Mouse (Mus musculus) right cerebral cortex, postnatal 10 days (tissue): ENCODE results near the gene Prss16.

Experiments
- DNase-seq, 2 experiments: peaks; one replicate each; pipeline ENCODE4 v3.0.0; 2021; ENCODE audit warnings: low spot score in 2 of 2

Prss16 gene

GRCm38 (mm10) chr13:22036149-22036956, 26.8 kb upstream of the Prss16 start:
- DNase-seq, result no peak

- peak; percentile 91 to 93 for DNase-seq
Observed at GRCm38 (mm10) chr13:22035267-22036148, 26.0 kb upstream of the Prss16 start, which contains the start of the genes Hist1h2ah and Hist1h2bk. Gene Hist1h2ah, minus strand, starts transcription at chr13:22035568. Gene Hist1h2bk, plus strand, starts transcription at chr13:22035870.

- no peak for DNase-seq
Observed at GRCm38 (mm10) chr13:22034443-22035266, 25.1 kb upstream of the Prss16 start.

GRCm38 (mm10) chr13:22033741-22034442, 24.4 kb upstream of the Prss16 start:
- DNase-seq, result no peak

- no peak for DNase-seq
Observed at GRCm38 (mm10) chr13:22030493-22030892, 21.0 kb upstream of the Prss16 start.

GRCm38 (mm10) chr13:22029928-22030327, 20.4 kb upstream of the Prss16 start:
- peak in 1 of 2 experiments; percentile 47 for DNase-seq

- peak; percentile 92 to 94 for DNase-seq
Observed at GRCm38 (mm10) chr13:22028673-22029460, 19.3 kb upstream of the Prss16 start.

GRCm38 (mm10) chr13:22026058-22027031, 16.8 kb upstream of the Prss16 start:
- DNase-seq, result peak; percentile 85 to 90

GRCm38 (mm10) chr13:22022241-22022640, 12.7 kb upstream of the Prss16 start:
- DNase-seq, result peak; percentile 70 to 81

GRCm38 (mm10) chr13:22021581-22021980, 12.0 kb upstream of the Prss16 start:
- DNase-seq, result no peak

GRCm38 (mm10) chr13:22020901-22021339, 11.4 kb upstream of the Prss16 start:
- peak in 1 of 2 experiments; percentile 64 for DNase-seq

GRCm38 (mm10) chr13:22019934-22020835, 10.6 kb upstream of the Prss16 start:
- DNase-seq, result no peak

- peak; percentile 69 to 77 for DNase-seq
Observed at GRCm38 (mm10) chr13:22015479-22016450, 6.2 kb upstream of the Prss16 start.

- no peak for DNase-seq
Observed at GRCm38 (mm10) chr13:22014411-22014845, 4.9 kb upstream of the Prss16 start.

- DNase-seq, result no peak
Observed at GRCm38 (mm10) chr13:22013716-22014115, 4.2 kb upstream of the Prss16 start.

GRCm38 (mm10) chr13:22008707-22009106, 835 bp downstream of the Prss16 start:
- DNase-seq, result no peak
